Mouse (Mus musculus) bone marrow macrophage, adult 2 months (primary cell): Measurements from ENCODE around the gene Pi16.

Experiments used
- CTCF ChIP-seq: IDR thresholded peaks from 2 replicates; pipeline ENCODE4 v1.5.1; 2012; ENCODE audit warnings: low read depth, mild to moderate bottlenecking, low read length, moderate library complexity
- POLR2A ChIP-seq: IDR thresholded peaks from 2 replicates; pipeline ENCODE4 v1.6.1; 2012; ENCODE audit warnings: mild to moderate bottlenecking, low read depth, low read length, borderline replicate concordance

- TF ChIP-seq CTCF = no peak
- TF ChIP-seq POLR2A = no peak
These were observed 4.5 kb downstream of the Pi16 start for GRCm38 (mm10) chr17:29321765-29322602.
